In the genomic region with DNA sequence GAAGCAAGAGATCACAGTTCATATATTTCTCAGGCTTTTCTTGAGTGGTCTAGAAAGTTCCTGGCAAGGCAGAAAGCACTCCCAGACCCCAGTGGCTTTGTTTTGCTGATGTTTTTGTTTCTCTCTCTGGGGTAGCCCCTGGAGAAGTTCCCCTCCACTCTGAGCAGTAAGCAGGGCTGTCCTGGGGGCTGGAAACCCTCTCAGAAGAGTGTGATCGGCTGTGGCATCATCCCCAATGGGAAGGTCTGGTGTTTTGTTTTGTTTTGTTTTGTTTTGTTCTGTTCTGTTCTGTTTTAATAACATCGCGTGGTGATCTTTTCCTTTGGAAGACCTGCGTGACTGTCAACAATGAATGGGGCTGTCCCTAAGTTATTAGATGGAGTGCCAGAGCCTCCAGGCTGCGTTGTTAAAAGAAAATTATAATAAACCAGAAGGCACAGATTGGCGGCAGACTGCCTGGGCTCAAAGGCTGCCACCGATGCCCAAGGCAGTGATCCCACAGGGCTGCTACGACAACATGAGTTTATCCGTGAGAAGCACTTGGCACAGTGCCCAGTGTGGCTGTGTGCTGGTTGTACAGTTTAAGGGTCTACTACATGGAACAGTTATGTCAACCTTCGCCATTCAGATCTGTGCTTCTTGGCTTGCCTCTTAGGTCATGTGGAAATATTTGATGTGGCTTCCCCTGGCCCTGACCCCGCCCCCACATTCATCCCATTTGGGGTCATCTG, we compare ENCODE assay signal across 9 mouse cellular contexts. TPM values are rescaled to one million over a fixed set of nuclear protein-coding genes. Genes with fewer than 3 reads are reported as not detected.
DNase-seq lines count a peak whose midpoint lies in the region; ATAC-seq and TF ChIP-seq lines count a peak whose summit lies in the region.
"Had no signal": no experiment of that assay in that cellular context is flagged by ENCODE, and none has a peak within 500 bp of the region (broad histone marks: within the 10 kb centered on the region; RNA-seq: fewer than 3 reads in every experiment).

No protein-coding gene starts in this region.

- no peak overlapping the region for H3K4me3 ChIP-seq in lung, postnatal 0 days (ENCODE audit: low read depth, low read length)
- no peak overlapping the region for H3K4me3 ChIP-seq in heart, embryonic 14.5 days (ENCODE audit: control insufficient read depth in 1 of 2, insufficient read depth in 1 of 2, low read depth in 1 of 2, low read length in 2 of 2)

- H3K4me1 ChIP-seq in lung, postnatal 0 days (ENCODE audit: insufficient read depth, low read depth, low read length) = 0 out of 2 replicates have a peak, but pooled peaks cover 4% of the 10 kb centered on the region
- peaks cover 24 to 33% of the 10 kb centered on the region in 2 experiments for H3K4me1 ChIP-seq in heart, embryonic 14.5 days (ENCODE audit: control insufficient read depth in 2 of 2, insufficient read depth in 2 of 2, low read length in 2 of 2)

- H3K9ac ChIP-seq in lung, postnatal 0 days (replicated peaks; ENCODE audit: low read depth) = no peak overlapping the region
- H3K9ac ChIP-seq in heart, embryonic 14.5 days (ENCODE audit: low read length) = no peak overlapping the region

- TF ChIP-seq EP300 in lung, postnatal 0 days (IDR thresholded peaks at IDR 0.05) = no peak

- no peak overlapping the region for H3K4me2 ChIP-seq in lung, postnatal 0 days (replicated peaks; ENCODE audit: low read depth, low read length)
- peak overlapping the region; percentile 2; the same call in 1 of the 2 replicates for H3K4me2 ChIP-seq in heart, embryonic 14.5 days (ENCODE audit: low read length)

- 46% methylated on average over 11 of the region's 11 CpGs for WGBS in lung, postnatal 0 days
- 36% methylated on average over 11 of the region's 11 CpGs for WGBS in heart, embryonic 14.5 days

- DNase-seq in adrenal gland, postnatal 10 days = peak; percentile 48
- no peak for DNase-seq in adrenal gland, adult 18-20 months (ENCODE audit: low spot score in 2 of 2)
- peak; percentile 44 for DNase-seq in lung, postnatal 0 days (ENCODE audit: low spot score)
- no peak for DNase-seq in lung, adult 18-20 months
- DNase-seq in layer of hippocampus, postnatal 10 days (ENCODE audit: low spot score in 2 of 2) = peak; percentile 54 to 56
- no peak for DNase-seq in natural killer cell, adult 2 months (ENCODE audit: low spot score in 2 of 2)

- peak; percentile 30; the same call in 1 of the 2 replicates for ATAC-seq in lung, postnatal 0 days
- ATAC-seq in heart, embryonic 14.5 days (ENCODE audit: insufficient number of reproducible peaks, insufficient read depth, low FRiP score, low read depth) = peak; percentile 68
- no peak for ATAC-seq in granulocyte monocyte progenitor cell, adult 5-6 weeks (replicated peaks; ENCODE audit: poor library complexity, severe bottlenecking)

- H3K27me3 ChIP-seq in lung, postnatal 0 days (replicated peaks; ENCODE audit: insufficient read depth, low read length) = no peaks in the 10 kb centered on the region
- no peaks in the 10 kb centered on the region for H3K27me3 ChIP-seq in heart, embryonic 14.5 days (ENCODE audit: control insufficient read depth, insufficient read depth, low read length)

- no peak for TF ChIP-seq CTCF in lung, postnatal 0 days (IDR thresholded peaks at IDR 0.05)

- no peak overlapping the region for H3K27ac ChIP-seq in lung, postnatal 0 days (ENCODE audit: low read length)
- H3K27ac ChIP-seq in heart, embryonic 14.5 days (replicated peaks in 1 of 2; ENCODE audit: control insufficient read depth in 1 of 2, insufficient read depth in 1 of 2, low read depth in 2 of 2, low read length in 2 of 2) = 0 out of 4 replicates have a peak overlapping the region, but pooled peaks of 1 of the 2 experiments have one; percentile 4

- H3K36me3 ChIP-seq in lung, postnatal 0 days (ENCODE audit: insufficient read depth, low read length) = no peaks in the 10 kb centered on the region
- H3K36me3 ChIP-seq in heart, embryonic 14.5 days (ENCODE audit: control insufficient read depth, insufficient read depth, low read length) = no peaks in the 10 kb centered on the region

- H3K9me3 ChIP-seq in lung, postnatal 0 days (ENCODE audit: low read length) = no peaks in the 10 kb centered on the region
- H3K9me3 ChIP-seq in heart, embryonic 14.5 days (ENCODE audit: control insufficient read depth, low read length) = no peaks in the 10 kb centered on the region

RNA-seq across cellular contexts. Expression of gene Wdr63, which starts 56.5 kb away (rescaled TPM):
- under 1 TPM; 0.15 to 0.39 TPM for total RNA-seq in adrenal gland, postnatal 10 days (2021)
- total RNA-seq in adrenal gland, adult 18-20 months (2021) = not detected
- 2.7 and 2.9 TPM in 2 replicates for polyA plus RNA-seq in lung, postnatal 0 days (2015; fragmentation: Nextera tagmentation; extraction: Ambion mirVana)
- not detected in 2 replicates for polyA plus RNA-seq in heart, embryonic 14.5 days (2014; fragmentation: Nextera tagmentation; extraction: Ambion mirVana)
- 1 to 10 TPM in 1 of 2 experiments, under 1 TPM in 1; 0.96 to 1.7 TPM for total RNA-seq in layer of hippocampus, postnatal 10 days (2021)
- total RNA-seq in granulocyte monocyte progenitor cell, adult 5-6 weeks (2014; fragmentation: Nextera tagmentation) = not detected in 2 replicates
- total RNA-seq in granulocyte monocyte progenitor cell, adult 5-6 weeks (2017) = not detected in 2 replicates
- polyA plus RNA-seq: spleen, adult 2 months had no signal

Comparison
In these comparisons a context has a peak if more than half of its experiments do, and no peak if none do; other contexts are left out.
1. DNase-seq: peak in adrenal gland, postnatal 10 days (single experiment), lung, postnatal 0 days (single experiment) and layer of hippocampus, postnatal 10 days (2 of 2); none in adrenal gland, adult 18-20 months (0 of 2), lung, adult 18-20 months (0 of 2) and natural killer cell, adult 2 months (0 of 2).